Mouse (Mus musculus): ENCODE results near the gene Ndst4.

Ndst4 gene

GRCm38 (mm10) chr3:125403601-125404396 is at the start of gene Ndst4:
Gene Ndst4 (plus strand): TSS chr3:125404076.
- peak; percentile 3 for DNase-seq

DNA sequence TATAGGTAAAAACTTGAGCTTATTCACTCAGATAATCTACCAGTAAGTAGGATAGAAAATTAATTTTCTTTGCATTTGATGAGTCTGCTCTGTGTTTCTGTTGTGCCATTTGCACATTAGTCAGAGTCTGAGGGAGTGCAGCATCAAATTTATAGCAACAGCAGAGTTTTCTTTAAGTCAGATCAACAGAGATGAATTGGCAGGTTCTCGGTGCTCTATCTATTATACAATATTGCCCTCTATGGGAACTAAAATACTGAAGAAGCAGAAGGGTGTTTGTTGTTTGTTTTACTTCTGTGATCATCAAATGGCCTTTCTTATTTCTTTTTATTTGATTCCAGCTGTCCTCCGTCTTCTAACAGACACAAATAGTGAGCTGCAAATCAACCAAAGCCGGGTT is 6.4 kb upstream of the Ndst4 start:
- DNase-seq = no peak

DNA sequence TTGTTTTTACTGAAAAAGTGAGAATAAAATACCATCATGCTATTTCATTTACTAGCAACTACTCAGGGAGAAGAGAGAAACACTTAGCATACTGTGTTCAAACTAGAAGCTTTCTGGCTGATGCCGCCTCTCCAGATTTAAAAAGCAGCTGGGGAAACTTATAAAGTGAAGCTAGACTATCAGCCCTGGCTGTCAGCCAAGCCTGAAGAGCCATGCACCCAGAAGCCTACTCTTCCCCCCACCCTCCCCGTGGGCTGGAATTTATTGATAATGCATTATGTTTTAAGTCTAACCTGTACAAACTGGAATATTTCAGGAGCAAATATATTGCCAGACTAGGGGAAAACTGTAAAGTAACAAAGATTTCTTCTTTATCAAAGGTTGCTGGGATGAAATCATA is 2.6 kb downstream of the Ndst4 start:
- peak; percentile 12 for DNase-seq

DNA sequence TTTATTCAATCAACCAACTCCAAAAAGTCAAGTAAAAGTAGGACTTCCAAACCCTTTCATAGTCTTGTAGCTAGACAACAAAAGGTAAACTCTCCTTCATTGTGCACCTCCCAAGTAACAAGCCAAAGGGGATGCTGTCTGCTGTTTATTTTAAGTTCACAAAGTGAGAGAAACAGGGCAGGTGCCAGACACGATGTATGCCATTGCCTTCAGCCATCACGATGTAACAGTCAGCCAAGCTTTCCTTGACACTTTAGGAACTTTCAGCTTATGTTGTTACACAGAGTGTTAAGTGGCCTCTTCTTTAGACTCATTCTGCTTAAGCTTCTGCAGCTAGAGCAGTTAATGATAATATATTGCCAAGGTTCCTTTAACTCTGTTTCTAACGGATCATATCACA is 3.1 kb downstream of the Ndst4 start:
- no peak for DNase-seq

GRCm38 (mm10) chr3:125466894-125467652 is 63.2 kb downstream of the Ndst4 start:
- DNase-seq = no peak

- no peak for DNase-seq
Observed at GRCm38 (mm10) chr3:125510102-125510501, 106.2 kb downstream of the Ndst4 start.

GRCm38 (mm10) chr3:125533371-125533770 is 129.5 kb downstream of the Ndst4 start:
- no peak for DNase-seq

GRCm38 (mm10) chr3:125570602-125571001 is 166.7 kb downstream of the Ndst4 start:
- DNase-seq = no peak

DNA sequence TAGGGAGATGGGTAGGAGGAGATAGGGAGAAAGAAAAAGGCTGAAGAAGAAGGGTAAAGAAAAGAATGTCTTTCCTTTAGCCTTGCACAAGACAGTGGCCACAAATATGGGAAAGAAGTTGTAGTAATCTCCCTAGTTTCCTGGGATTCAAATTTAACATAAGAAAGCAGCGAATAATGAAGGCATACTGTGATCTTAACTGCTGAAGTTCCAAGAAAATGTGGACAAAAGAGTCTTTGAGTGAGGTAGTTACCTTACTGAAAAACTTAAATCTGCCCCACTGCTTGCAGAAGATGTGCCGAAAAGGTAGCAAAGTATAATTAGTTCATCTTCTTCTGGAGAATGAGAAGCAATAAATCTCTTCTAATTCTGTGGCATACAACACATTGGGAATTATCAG is 228.4 kb downstream of the Ndst4 start:
- no peak for DNase-seq

DNA sequence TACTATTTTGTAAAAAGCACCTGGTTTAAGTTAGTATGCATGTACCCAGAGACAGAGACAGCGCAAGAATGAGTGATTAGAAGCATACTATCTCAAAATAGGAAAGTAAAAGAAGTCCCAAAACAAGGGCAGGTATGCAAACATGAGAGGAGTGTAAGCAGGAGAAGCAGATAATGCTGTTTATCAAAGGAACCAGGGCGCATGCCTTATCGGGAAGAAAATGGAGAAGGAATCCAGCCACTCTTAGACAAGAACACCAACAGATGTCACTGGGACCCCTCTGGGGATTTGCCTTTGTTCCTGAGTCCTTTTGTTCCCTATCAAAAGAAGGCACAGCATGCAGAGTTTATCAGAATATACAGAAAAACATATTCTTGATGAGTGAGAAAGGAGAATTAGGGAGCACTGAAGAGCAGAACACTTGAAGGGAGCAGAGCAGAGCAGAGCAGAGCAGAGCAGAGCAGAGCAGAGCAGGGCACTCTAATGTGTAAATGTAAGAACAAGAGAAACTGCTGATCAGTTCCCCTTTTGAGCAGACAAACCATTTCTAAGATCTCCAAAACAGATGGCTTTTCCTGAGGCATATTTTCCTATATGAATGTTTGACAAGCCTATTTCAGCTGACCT is 251.2 kb downstream of the Ndst4 start:
- no peak for DNase-seq

GRCm38 (mm10) chr3:125660114-125660717 is 256.3 kb downstream of the Ndst4 start:
- peak; percentile 5 for DNase-seq

DNA sequence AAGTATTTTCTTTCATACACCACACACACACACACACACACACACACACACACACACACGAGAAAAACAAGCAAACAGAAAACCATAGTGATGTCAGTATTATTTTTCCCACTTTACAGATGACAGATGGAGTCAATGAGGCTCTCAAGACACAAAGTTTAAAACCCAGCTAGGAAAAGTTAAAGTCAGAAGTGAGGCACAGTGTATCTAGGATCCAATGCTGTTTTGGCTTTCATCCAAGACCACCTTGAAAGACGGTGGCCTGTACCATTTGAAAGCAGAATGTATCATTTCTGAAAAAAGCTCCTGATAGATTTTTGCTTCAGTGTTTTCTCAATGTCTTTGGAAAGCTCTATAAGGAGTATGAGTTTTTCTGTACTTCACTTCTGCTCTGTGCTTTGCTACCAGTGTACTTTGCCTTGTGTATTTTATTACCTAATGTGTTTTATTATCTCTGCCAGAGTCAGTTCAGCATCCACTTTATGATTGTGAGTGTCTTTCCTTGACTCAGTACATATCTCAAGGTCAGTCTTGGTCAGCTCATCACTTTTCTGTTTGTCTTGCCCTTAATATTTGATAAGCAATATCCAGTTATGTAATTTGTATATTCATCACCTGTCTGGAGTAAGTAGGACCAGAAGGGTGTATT is 257.1 kb downstream of the Ndst4 start:
- DNase-seq = no peak

GRCm38 (mm10) chr3:125673997-125674794 is 270.3 kb downstream of the Ndst4 start:
- no peak for DNase-seq

- no peak for DNase-seq
Observed at GRCm38 (mm10) chr3:125675211-125675896, 271.5 kb downstream of the Ndst4 start.

GRCm38 (mm10) chr3:125678924-125679323 is 275.0 kb downstream of the Ndst4 start:
- DNase-seq = no peak

GRCm38 (mm10) chr3:125683460-125684230 is 279.8 kb downstream of the Ndst4 start:
- DNase-seq = no peak

- DNase-seq = no peak
Observed at GRCm38 (mm10) chr3:125684583-125684982, 280.7 kb downstream of the Ndst4 start.

DNA sequence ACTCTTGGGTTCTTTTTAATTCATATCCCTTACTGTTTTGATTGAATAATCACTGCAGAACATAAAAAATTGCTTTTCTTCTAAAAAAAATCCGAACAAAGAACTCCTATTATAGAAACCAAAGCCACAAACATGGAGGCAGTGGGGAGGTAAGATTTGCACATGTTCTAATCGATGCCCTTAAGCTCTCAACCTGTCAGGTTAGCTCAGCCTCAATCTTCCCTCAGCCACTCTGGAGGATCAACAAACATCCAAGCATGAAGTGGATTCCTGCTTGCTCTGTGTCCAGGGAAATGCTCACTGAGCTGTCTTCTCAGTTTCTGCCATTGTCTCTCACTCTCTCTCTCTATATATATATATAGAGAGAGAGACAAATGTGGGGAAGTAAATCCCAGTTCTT is 283.7 kb downstream of the Ndst4 start:
- DNase-seq = no peak

DNA sequence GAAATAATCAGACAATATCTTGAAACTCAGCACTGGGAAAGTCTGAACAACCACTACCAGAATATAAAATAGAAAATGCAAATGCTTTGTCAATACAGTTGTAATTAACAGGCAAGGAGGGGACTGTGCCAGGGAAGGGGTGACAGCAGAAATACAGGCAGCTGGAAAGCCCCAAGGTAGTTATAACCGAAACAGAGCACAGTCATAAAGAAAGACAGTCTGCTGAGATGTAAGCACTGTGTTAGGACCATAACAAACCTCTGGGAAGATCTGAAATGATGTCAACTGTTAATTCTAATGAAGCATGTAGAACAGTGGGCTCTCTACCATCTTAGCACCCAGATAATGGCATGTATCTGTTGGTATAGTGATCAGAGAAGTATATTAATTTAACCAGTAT is 287.1 kb downstream of the Ndst4 start:
- DNase-seq = no peak

DNA sequence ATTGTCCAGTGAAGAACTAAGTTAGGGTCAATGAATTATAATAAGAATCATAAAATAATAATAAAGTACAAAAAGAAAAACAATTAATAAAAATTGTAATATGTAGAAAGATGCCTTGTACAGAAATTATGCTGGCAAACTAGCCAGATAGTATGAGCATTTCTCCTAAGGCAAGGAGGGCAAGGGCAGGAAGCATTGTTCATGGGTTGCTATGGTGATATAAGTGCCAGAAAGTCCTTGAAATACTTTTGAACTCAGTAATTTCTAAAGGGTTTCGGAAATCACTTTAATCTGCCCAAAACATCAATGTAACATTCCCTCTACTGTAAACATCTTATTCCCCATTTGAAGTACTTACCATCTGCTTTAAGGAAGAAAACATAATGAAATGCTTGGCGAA is 319.1 kb downstream of the Ndst4 start:
- no peak for DNase-seq

DNA sequence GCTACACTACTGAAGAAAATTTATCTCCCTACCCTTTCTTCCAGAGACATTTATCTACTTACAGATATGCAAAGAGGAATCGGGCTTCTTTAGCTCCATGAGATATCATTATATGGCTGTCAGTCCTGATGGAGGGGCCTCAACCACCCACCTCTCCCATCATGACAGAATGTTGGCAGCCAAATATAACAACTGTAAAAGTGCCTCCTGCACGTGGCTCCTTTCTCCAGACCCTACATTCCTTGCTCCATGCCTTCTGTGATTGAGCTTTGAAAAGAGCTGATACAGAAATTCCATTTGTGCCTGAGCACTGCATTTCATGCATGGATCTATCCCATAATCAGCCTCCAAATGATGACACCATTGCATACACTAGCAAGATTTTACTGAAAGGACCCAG is 331.1 kb downstream of the Ndst4 start:
- no peak for DNase-seq

Data from right cerebral cortex, postnatal 14 days (tissue).